Mouse (Mus musculus) limb, embryonic 11.5 days (tissue): ENCODE results near the gene Gja5. TPM values are rescaled to one million over a fixed set of nuclear protein-coding genes. Genes with fewer than 3 reads are reported as not detected.

Source experiments
- ATAC-seq: fragments of 200-750 bp; cut with Nextera tagmentation; 2 replicates; pipeline ENCODE4 v1.8.0; 2017; ENCODE audit warnings: low read depth; ENCODE audit not compliant: insufficient number of reproducible peaks, low FRiP score, low TSS enrichment
- DNase-seq: peaks from one replicate; pipeline ENCODE4 v3.0.0-alpha.2; 2015; ENCODE audit warnings: low spot score
- H3K27ac ChIP-seq: fragments of 300-500 bp; sonication (generic); replicated peaks from 2 replicates; pipeline ENCODE4 v1.5.1; 2014; ENCODE audit warnings: low read depth, mild to moderate bottlenecking, low read length
- H3K27me3 ChIP-seq: fragments of 300-500 bp; sonication (generic); 2 replicates; pipeline ENCODE4 v1.6.1; 2014; ENCODE audit warnings: mild to moderate bottlenecking, low read length, mixed read lengths; ENCODE audit not compliant: control insufficient read depth, insufficient read depth
- H3K36me3 ChIP-seq: fragments of 300-500 bp; sonication (generic); 2 replicates; pipeline ENCODE4 v1.6.1; 2014; ENCODE audit warnings: mild to moderate bottlenecking, low read length, moderate library complexity, mixed read lengths; ENCODE audit not compliant: control insufficient read depth, insufficient read depth
- H3K4me1 ChIP-seq: fragments of 300-500 bp; sonication (generic); 2 replicates; pipeline ENCODE4 v1.6.1; 2014; ENCODE audit warnings: low read length, mixed read lengths; ENCODE audit not compliant: control insufficient read depth, insufficient read depth
- H3K4me2 ChIP-seq: fragments of 300-500 bp; sonication (generic); 2 replicates; pipeline ENCODE4 v1.6.1; 2014; ENCODE audit warnings: low read depth, mild to moderate bottlenecking, moderate library complexity; ENCODE audit not compliant: severe bottlenecking
- H3K4me3 ChIP-seq: fragments of 300-500 bp; sonication (generic); 2 replicates; pipeline ENCODE4 v1.5.1; 2014; ENCODE audit warnings: low read depth, low read length
- H3K9ac ChIP-seq: fragments of 300-500 bp; sonication (generic); 2 replicates; pipeline ENCODE4 v1.6.1; 2014; ENCODE audit warnings: mild to moderate bottlenecking, low read length
- H3K9me3 ChIP-seq: fragments of 300-500 bp; sonication (generic); 2 replicates; pipeline ENCODE4 v1.6.1; 2016; ENCODE audit warnings: low read length; ENCODE audit not compliant: control insufficient read depth
- WGBS: fragments of 180-500 bp; shearing (Covaris S2); extraction: QIAGEN DNeasy Blood & Tissue Kit; methylation state at CpG from one replicate; pipeline ENCODE4 v1.1.7; 2014; 5-methylcytosine and 5-hydroxymethylcytosine counted together
- polyA plus RNA-seq: library from polyadenylated mRNA; unstranded; fragments of >200 nt; fragmentation: Nextera tagmentation; extraction: Ambion mirVana; gene quantifications from 2 replicates; pipeline ENCODE4 v1.2.1, GENCODE M21; 2014

Gja5 gene
- polyA plus RNA-seq, 1 experiment from 2014 or later: 3.7 TPM

GRCm38 (mm10) chr3:96905592-96905991, 1.1 kb downstream of the Gja5 start:
- H3K27me3 ChIP-seq: 0 out of 2 replicates have a peak, but pooled peaks cover 2% of the 10 kb centered on the region
- DNase-seq: no peak
- WGBS: 55% methylated on average over 9 of the region's 9 CpGs
- H3K27ac ChIP-seq: no peak overlapping the region
- H3K9me3 ChIP-seq: no peaks in the 10 kb centered on the region
- H3K4me3 ChIP-seq: peak overlapping the region; percentile 92
- H3K4me2 ChIP-seq: peak overlapping the region; percentile 72
- no peak overlapping the region for H3K9ac ChIP-seq
- peaks cover 4% of the 10 kb centered on the region; the same call in 1 of the 2 replicates for H3K4me1 ChIP-seq
- no peak for ATAC-seq
- no peaks in the 10 kb centered on the region for H3K36me3 ChIP-seq

- Histone ChIP-seq H3K27ac (no peak overlapping the region), H3K9me3 (no peaks in the 10 kb centered on the region), H3K36me3 (no peaks in the 10 kb centered on the region), H3K4me3 (no peak overlapping the region), H3K4me2 (no peak overlapping the region), H3K4me1 (0 out of 2 replicates have a peak, but pooled peaks cover 3% of the 10 kb centered on the region), H3K9ac (no peak overlapping the region), H3K27me3 (peaks cover 31% of the 10 kb centered on the region)
- 20% methylated on average over 7 of the region's 7 CpGs for WGBS
- DNase-seq: peak; percentile 37
- ATAC-seq: peak; percentile 81; the same call in 1 of the 2 replicates
Measured at GRCm38 (mm10) chr3:96920991-96921390, 16.5 kb downstream of the Gja5 start.

- Histone ChIP-seq H3K27me3 (peaks cover 21% of the 10 kb centered on the region), H3K4me3 (no peak overlapping the region), H3K4me2 (no peak overlapping the region), H3K9me3 (no peaks in the 10 kb centered on the region), H3K36me3 (no peaks in the 10 kb centered on the region), H3K9ac (no peak overlapping the region), H3K4me1 (0 out of 2 replicates have a peak, but pooled peaks cover 3% of the 10 kb centered on the region), H3K27ac (no peak overlapping the region)
- ATAC-seq: no peak
- WGBS: 86% methylated on average over 4 of the region's 4 CpGs
- no peak for DNase-seq
Measured at GRCm38 (mm10) chr3:96924631-96925030, 20.1 kb downstream of the Gja5 start.

- no peak for DNase-seq
- no peak within 1 kb of the TSS for H3K4me2 ChIP-seq
- H3K9ac ChIP-seq: no peak within 1 kb of the TSS
- ATAC-seq: no peak
- WGBS: 61% methylated on average over 6 of the region's 6 CpGs
- H3K4me1 ChIP-seq: no peaks in the 10 kb centered on the region
- peaks cover 18% of the 10 kb centered on the region for H3K27me3 ChIP-seq
- H3K27ac ChIP-seq: no peak within 1 kb of the TSS
- H3K4me3 ChIP-seq: no peak within 1 kb of the TSS
- H3K36me3 ChIP-seq: no peaks in the 10 kb centered on the region
- H3K9me3 ChIP-seq: no peaks in the 10 kb centered on the region
Measured at GRCm38 (mm10) chr3:96925920-96926319, 21.4 kb downstream of the Gja5 start, which contains the start of gene Gja8. Gene Gja8, minus strand, starts transcription at chr3:96926020.

- Histone ChIP-seq H3K4me1 (peaks cover 5% of the 10 kb centered on the region; the same call in 1 of the 2 replicates), H3K36me3 (no peaks in the 10 kb centered on the region), H3K27ac (no peak overlapping the region), H3K9ac (no peak overlapping the region), H3K4me3 (no peak overlapping the region), H3K27me3 (peaks cover 8% of the 10 kb centered on the region; the same call in 1 of the 2 replicates), H3K4me2 (no peak overlapping the region), H3K9me3 (no peaks in the 10 kb centered on the region)
- ATAC-seq (peak; percentile 47; the same call in 1 of the 2 replicates), DNase-seq (no peak)
- 60% methylated on average over 5 of the region's 5 CpGs for WGBS
Measured at GRCm38 (mm10) chr3:96931261-96931681, 26.8 kb downstream of the Gja5 start.

- H3K27me3 ChIP-seq: peaks cover 4% of the 10 kb centered on the region; the same call in 1 of the 2 replicates
- H3K9ac ChIP-seq: no peak overlapping the region
- ATAC-seq (no peak), DNase-seq (peak; percentile 55)
- H3K4me3 ChIP-seq: no peak overlapping the region
- no peak overlapping the region for H3K27ac ChIP-seq
- H3K4me2 ChIP-seq: no peak overlapping the region
- H3K4me1 ChIP-seq: peaks cover 3% of the 10 kb centered on the region; the same call in 1 of the 2 replicates
- no peaks in the 10 kb centered on the region for H3K9me3 ChIP-seq
- WGBS: 12% methylated on average over 6 of the region's 6 CpGs
- H3K36me3 ChIP-seq: no peaks in the 10 kb centered on the region
Measured at GRCm38 (mm10) chr3:96936241-96936640, 31.7 kb downstream of the Gja5 start.

- Histone ChIP-seq H3K36me3 (no peaks in the 10 kb centered on the region), H3K4me3 (no peak overlapping the region), H3K27me3 (peaks cover 3% of the 10 kb centered on the region; the same call in 1 of the 2 replicates), H3K27ac (no peak overlapping the region), H3K4me2 (no peak overlapping the region), H3K4me1 (no peaks in the 10 kb centered on the region), H3K9me3 (no peaks in the 10 kb centered on the region), H3K9ac (no peak overlapping the region)
- ATAC-seq (peak; percentile 70; the same call in 1 of the 2 replicates), DNase-seq (peak; percentile 37)
- 6% methylated on average over 5 of the region's 5 CpGs for WGBS
Measured at GRCm38 (mm10) chr3:96937606-96938005, 33.1 kb downstream of the Gja5 start.

- Histone ChIP-seq H3K36me3 (no peaks in the 10 kb centered on the region), H3K27ac (no peak overlapping the region), H3K4me2 (no peak overlapping the region), H3K27me3 (no peaks in the 10 kb centered on the region), H3K4me3 (no peak overlapping the region), H3K4me1 (no peaks in the 10 kb centered on the region), H3K9ac (no peak overlapping the region), H3K9me3 (no peaks in the 10 kb centered on the region)
- WGBS: 15% methylated on average over 11 of the region's 11 CpGs
- ATAC-seq: peak; percentile 57; the same call in 1 of the 2 replicates
- peak; percentile 95 for DNase-seq
Measured at GRCm38 (mm10) chr3:96938738-96939137, 34.2 kb downstream of the Gja5 start.

- ATAC-seq (no peak), DNase-seq (no peak)
- WGBS: 87% methylated on average over 2 of the region's 2 CpGs
- Histone ChIP-seq H3K9ac (no peak overlapping the region), H3K4me2 (no peak overlapping the region), H3K27me3 (no peaks in the 10 kb centered on the region), H3K4me3 (no peak overlapping the region), H3K4me1 (no peaks in the 10 kb centered on the region), H3K27ac (no peak overlapping the region), H3K36me3 (no peaks in the 10 kb centered on the region), H3K9me3 (no peaks in the 10 kb centered on the region)
Measured at GRCm38 (mm10) chr3:96942706-96943105, 38.2 kb downstream of the Gja5 start.
